Mouse (Mus musculus): ENCODE data around the gene Ccdc30.

Ccdc30 gene

DNA sequence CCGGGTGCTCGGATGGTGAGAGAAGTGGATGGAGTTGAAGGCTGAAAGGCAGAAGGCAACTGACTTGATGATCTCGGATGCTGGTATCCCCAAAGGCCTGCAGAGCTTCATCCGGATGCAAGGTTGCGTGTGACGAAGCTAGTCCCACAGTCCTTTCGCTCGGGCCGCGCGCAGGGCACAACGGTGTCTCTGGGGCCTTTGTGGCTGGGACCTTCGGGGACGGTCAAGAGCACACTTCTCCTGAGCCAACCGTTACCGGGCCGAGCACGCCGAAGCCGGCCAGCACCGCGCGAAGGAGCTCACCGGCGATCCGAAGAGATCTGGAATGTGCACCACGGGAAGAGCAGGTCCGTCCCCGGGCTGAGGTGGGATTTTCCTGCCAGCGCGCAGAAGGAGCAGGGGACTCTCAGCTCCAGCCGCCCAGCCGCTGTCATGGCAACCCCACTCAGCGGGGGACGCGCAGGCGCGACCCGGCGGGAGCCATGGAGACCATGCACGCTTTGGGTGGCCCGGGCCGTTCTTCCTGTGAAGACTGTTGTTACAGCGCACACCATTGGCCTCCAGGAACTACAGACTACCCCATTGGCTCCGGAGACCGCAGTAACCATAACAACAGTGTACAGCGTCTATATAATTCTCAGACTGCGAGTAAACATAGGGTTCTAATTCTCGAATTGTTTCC is at the start of gene Ccdc30:
Gene Ccdc30, minus strand, starts transcription at position 450 of the 682 bp plus-strand sequence.
- DNase-seq (ENCODE audit: low read depth, low spot score) = peak; percentile 94

DNA sequence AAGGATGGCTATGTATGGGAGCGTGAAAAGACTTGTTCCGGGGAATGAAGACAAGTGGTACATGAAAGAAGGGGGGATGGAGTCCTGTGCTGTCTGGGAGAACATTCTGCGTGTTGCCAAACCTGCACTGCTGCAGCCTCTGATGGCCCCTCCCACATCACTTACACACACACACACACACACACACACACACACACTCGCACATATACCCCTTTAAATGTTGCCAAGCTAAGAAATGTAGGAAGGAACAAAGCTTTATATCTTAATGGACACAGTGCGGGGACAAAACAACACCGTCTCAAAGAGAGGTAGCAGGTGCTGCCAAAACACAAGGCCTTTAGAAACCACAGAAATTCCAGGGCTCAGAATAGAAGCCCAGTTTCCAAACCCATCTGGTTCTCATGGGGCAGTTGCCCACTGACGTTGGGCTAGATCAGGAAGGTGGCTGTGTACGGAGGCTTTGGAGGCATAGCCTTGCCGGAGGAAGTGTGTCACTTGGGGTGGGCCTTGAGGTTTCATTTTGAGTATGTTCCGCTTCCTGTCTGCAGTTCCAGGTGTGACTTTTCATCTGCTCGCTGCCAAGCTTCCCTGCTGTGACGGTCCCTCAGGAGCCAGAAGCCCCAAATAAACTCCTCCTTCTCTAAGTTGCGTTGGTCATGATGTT is 48.6 kb upstream of the Ccdc30 start:
- DNase-seq (ENCODE audit: low read depth, low spot score) = no peak

DNA sequence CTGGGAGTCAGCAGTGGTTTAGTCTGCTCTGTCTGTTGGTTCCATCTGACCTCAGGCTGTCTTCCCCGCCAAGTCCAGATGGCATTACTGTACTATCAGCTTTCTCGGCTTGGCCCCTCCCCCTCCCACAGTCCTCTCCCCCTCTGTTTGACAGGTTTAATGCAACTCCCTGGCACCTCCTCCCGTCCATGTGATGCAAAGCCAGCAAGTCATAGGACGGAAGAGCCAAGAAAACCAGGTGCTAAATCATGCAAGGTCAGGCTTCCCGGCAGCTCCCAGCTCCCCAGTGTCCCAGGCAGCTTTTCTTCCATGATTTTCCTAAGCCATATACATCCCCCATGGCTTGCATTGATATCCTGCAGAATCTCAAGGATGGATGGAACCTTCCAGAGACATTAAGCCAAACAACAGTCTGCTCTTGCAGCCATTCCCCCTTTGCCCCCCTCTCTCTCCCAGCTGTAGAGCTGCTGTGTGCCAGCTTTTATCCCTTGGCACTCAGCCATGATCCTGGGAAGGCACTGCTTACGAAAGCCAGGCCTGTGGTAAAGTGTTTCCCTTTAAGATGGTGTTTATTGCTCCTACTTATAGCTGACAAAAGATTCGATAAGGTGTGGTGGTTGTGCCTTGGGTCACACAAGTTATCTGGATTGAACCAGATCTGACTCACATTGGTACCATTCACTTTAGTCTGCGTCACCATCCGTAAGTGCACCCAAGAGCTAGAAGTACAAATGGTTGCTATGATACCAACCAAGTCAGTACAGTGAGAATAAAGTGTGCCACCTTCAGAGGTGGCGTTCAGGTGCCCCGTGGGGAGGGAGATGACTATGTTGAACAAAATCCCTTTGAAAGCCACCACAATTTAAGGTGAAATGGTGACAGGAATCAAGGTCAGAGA is 47.8 kb upstream of the Ccdc30 start:
- peak; percentile 52 for DNase-seq (ENCODE audit: low read depth, low spot score)

DNA sequence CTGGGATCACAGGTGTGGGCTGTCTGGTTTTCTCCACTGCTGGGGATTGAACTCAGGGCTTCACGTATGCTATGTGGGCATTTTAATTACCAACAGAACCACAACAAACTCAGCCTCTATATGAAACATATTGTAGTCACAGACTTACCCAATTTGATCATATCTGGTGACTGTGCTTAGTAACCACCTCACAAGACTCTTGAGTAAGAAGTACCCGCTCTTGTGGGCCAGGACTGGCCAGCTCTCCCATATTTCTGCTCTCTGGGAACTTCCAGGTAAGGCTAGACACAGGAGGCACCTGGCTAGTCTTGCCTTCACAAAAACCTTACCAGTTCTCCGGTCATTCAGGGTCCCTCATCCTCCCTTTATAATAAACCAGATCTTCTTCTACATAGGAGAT is 47.1 kb upstream of the Ccdc30 start:
- DNase-seq (ENCODE audit: low read depth, low spot score) = no peak

DNA sequence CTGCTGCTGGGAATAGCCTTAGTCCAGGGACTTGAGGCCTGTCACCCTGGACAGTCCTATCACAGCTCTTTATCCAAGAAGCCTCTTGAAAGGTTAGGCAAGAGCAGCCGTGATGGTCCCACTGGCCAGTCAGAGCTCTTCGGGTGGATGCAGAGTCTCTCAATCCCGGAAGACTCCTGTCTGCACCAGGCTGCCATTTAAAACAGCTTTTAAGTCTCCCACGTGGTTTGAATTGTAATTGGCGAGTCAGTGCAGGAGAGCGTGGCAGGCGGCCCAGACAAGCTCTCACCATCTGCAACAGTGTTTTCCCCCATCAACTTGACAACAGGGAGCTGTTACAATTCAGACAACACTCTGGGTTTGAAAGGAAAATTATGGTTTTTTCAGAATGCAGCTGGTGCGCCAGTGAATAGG is 45.4 kb upstream of the Ccdc30 start:
- DNase-seq (ENCODE audit: low read depth, low spot score) = peak; percentile 29

- DNase-seq (ENCODE audit: low read depth, low spot score) = peak; percentile 24
These were observed 45.0 kb upstream of the Ccdc30 start for GRCm38 (mm10) chr4:119460296-119460695.

- DNase-seq (ENCODE audit: low read depth, low spot score) = no peak
These were observed 38.2 kb upstream of the Ccdc30 start for GRCm38 (mm10) chr4:119453533-119453932.

DNA sequence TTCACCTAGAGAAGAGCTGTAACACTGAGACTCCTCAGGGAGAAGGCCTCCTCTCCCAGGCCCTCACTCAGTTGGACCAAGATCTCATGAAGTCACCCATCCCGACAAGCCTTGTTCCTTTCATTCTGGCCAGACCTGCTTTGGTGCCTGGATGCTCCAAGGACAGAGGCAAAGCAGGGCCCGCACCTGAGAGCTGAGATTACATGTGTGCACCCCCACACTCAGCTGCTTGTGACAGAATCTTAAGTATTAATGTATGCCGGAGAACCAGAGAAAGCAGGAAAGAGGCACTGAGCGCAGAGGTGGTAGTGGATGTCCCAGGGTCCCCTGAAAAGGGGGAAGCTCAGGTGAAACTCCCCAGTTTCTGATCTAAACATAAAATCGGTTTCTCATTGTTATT is 37.8 kb upstream of the Ccdc30 start:
- no peak for DNase-seq (ENCODE audit: low read depth, low spot score)

GRCm38 (mm10) chr4:119450436-119450835 is 35.1 kb upstream of the Ccdc30 start:
- DNase-seq (ENCODE audit: low read depth, low spot score) = no peak

- DNase-seq (ENCODE audit: low read depth, low spot score) = no peak
These were observed 32.5 kb upstream of the Ccdc30 start for GRCm38 (mm10) chr4:119447786-119448185.

GRCm38 (mm10) chr4:119447261-119447660 is 31.9 kb upstream of the Ccdc30 start:
- no peak for DNase-seq (ENCODE audit: low read depth, low spot score)

- DNase-seq (ENCODE audit: low read depth, low spot score) = no peak
These were observed 27.2 kb upstream of the Ccdc30 start for GRCm38 (mm10) chr4:119442539-119442938.

DNA sequence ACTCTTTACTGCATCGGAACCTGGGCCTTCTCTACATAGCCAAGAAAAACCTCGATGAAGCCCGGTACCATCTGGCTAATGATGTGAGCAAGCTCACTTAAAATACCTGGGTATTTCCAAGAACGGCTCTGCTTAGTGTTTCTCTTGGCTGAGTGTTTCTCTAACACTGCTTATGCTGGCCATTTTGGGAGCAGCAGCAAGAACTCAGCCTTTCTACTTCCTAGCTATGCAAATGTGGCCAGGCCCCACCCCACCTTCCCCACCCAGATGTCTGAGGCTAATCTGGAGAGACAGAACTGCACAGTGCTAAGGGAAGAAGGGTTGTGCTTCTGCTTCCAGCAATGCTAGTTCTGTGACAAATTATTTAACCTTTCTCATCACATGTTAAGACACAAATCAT is 26.5 kb upstream of the Ccdc30 start:
- DNase-seq (ENCODE audit: low read depth, low spot score) = no peak

- no peak for DNase-seq (ENCODE audit: low read depth, low spot score)
These were observed 22.6 kb upstream of the Ccdc30 start for GRCm38 (mm10) chr4:119437936-119438335.

GRCm38 (mm10) chr4:119430678-119431077 is 15.4 kb upstream of the Ccdc30 start:
- DNase-seq (ENCODE audit: low read depth, low spot score) = peak; percentile 10

GRCm38 (mm10) chr4:119427680-119428079 is 12.4 kb upstream of the Ccdc30 start:
- DNase-seq (ENCODE audit: low read depth, low spot score) = no peak

GRCm38 (mm10) chr4:119425601-119426000 is 10.3 kb upstream of the Ccdc30 start:
- no peak for DNase-seq (ENCODE audit: low read depth, low spot score)

DNA sequence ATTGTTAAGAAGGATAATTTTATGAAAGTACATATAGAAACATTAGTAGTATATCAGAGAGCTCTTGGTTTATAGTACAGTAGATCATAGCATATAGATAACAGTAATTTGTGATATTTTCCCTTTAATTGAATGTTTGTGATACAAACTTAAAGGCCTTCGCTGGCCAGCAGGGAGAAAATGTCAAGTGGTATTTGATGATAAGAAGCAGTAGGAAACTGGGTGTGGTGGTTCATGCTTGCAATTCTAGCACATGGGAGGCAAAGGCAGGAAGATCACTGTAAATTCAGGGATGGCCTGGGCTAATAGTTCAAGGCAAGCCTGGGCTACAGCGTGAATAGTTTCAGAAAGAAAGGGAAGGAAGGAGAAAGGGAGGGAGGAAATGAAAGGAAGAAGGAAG is 9.8 kb upstream of the Ccdc30 start:
- DNase-seq (ENCODE audit: low read depth, low spot score) = no peak

GRCm38 (mm10) chr4:119422294-119422964 is 7.1 kb upstream of the Ccdc30 start, which contains the start of the genes Ppcs and Zmynd12:
Ppcs (minus strand) TSS chr4:119422420.
Zmynd12 (plus strand) TSS chr4:119422814.
- DNase-seq (ENCODE audit: low read depth, low spot score) = peak; percentile 95

GRCm38 (mm10) chr4:119421921-119422293 is 6.6 kb upstream of the Ccdc30 start:
- DNase-seq (ENCODE audit: low read depth, low spot score) = no peak

- no peak for DNase-seq (ENCODE audit: low read depth, low spot score)
These were observed 5.9 kb upstream of the Ccdc30 start for GRCm38 (mm10) chr4:119421191-119421590.

GRCm38 (mm10) chr4:119417894-119418293 is 2.6 kb upstream of the Ccdc30 start:
- no peak for DNase-seq (ENCODE audit: low read depth, low spot score)
